Mouse (Mus musculus) ES-Bruce4 (cell line): ENCODE results near the gene Kng2.

Experiments
- CTCF ChIP-seq: IDR thresholded peaks from one replicate; pipeline ENCODE4 v1.8.1; 2011; ENCODE audit warnings: low read depth, low read length
- POLR2A ChIP-seq: IDR thresholded peaks from one replicate; pipeline ENCODE4 v1.8.1; 2011; ENCODE audit warnings: low read length; ENCODE audit not compliant: insufficient read depth

DNA sequence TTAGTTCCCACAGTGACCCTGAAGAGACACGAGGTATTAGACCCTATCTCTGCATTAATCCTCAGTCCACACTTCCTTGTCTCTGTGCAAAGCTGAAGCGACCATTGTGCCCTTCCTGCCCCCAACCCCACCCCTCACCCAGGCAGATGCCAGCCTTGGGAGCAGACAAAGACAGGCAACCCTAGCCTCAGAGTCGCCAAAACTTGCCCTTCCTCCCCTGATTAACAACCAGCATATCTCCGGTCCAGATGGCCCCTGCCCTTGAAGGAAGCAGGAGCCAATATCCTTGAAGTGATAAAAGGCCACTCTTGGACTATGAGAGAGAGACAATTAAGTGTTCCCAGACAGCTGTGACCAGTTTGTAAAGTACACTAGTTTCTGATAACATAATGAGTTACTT, 11.6 kb upstream of the Kng2 start:
- TF ChIP-seq CTCF = no peak
- no peak for TF ChIP-seq POLR2A
